Mouse (Mus musculus): ENCODE measurements around the gene Stxbp3. TPM values are rescaled to one million over a fixed set of nuclear protein-coding genes. Genes with fewer than 3 reads are reported as not detected.

Stxbp3 gene
- polyA plus RNA-seq, 1 experiment from 2014 or later: 19.3 TPM

- no peak overlapping the region for H3K4me3 ChIP-seq (ENCODE audit: low read depth, low read length)
- 0 out of 2 replicates have a peak overlapping the region, but pooled peaks have one; percentile 58 for H3K27ac ChIP-seq (ENCODE audit: low read depth)
- no peak overlapping the region for H3K9ac ChIP-seq (replicated peaks)
- H3K4me2 ChIP-seq (ENCODE audit: low read depth, low read length): no peak overlapping the region
- no peak for TF ChIP-seq CTCF (IDR thresholded peaks at IDR 0.05; ENCODE audit: low read depth)
- no peak for TF ChIP-seq EP300 (IDR thresholded peaks at IDR 0.05; ENCODE audit: low read depth)
- H3K4me1 ChIP-seq (ENCODE audit: insufficient read depth): no peaks in the 10 kb centered on the region
- H3K27me3 ChIP-seq (ENCODE audit: insufficient read depth, low read length): no peaks in the 10 kb centered on the region
- ATAC-seq (no peak; the same call in 1 of the 2 replicates), DNase-seq (no peak)
- WGBS (ENCODE audit: insufficient replicate concordance): 70% methylated on average over 6 of the region's 6 CpGs
- no peaks in the 10 kb centered on the region for H3K9me3 ChIP-seq (ENCODE audit: low read length)
- H3K36me3 ChIP-seq (replicated peaks; ENCODE audit: insufficient read depth, low read length): peaks cover 66% of the 10 kb centered on the region
These were observed 42.6 kb downstream of the Stxbp3 start for GRCm38 (mm10) chr3:108797723-108798122.

- DNase-seq (no peak), ATAC-seq (no peak)
- peaks cover 55% of the 10 kb centered on the region for H3K36me3 ChIP-seq (replicated peaks; ENCODE audit: insufficient read depth, low read length)
- no peak overlapping the region for H3K9ac ChIP-seq (replicated peaks)
- TF ChIP-seq EP300 (IDR thresholded peaks at IDR 0.05; ENCODE audit: low read depth) (no peak), CTCF (IDR thresholded peaks at IDR 0.05; ENCODE audit: low read depth) (no peak)
- H3K27me3 ChIP-seq (ENCODE audit: insufficient read depth, low read length): no peaks in the 10 kb centered on the region
- no peak overlapping the region for H3K27ac ChIP-seq (ENCODE audit: low read depth)
- no peaks in the 10 kb centered on the region for H3K9me3 ChIP-seq (ENCODE audit: low read length)
- H3K4me2 ChIP-seq (ENCODE audit: low read depth, low read length): no peak overlapping the region
- no peak overlapping the region for H3K4me3 ChIP-seq (ENCODE audit: low read depth, low read length)
- 80% methylated on average over 4 of the region's 4 CpGs for WGBS (ENCODE audit: insufficient replicate concordance)
- no peaks in the 10 kb centered on the region for H3K4me1 ChIP-seq (ENCODE audit: insufficient read depth)
These were observed 43.9 kb downstream of the Stxbp3 start for GRCm38 (mm10) chr3:108796386-108796785.

GRCm38 (mm10) chr3:108795554-108796299 is 44.6 kb downstream of the Stxbp3 start:
- peaks cover 52% of the 10 kb centered on the region for H3K36me3 ChIP-seq (replicated peaks; ENCODE audit: insufficient read depth, low read length)

GRCm38 (mm10) chr3:108794780-108795179 is 45.5 kb downstream of the Stxbp3 start:
- no peak for TF ChIP-seq CTCF (IDR thresholded peaks at IDR 0.05; ENCODE audit: low read depth)
- WGBS (ENCODE audit: insufficient replicate concordance): 91% methylated on average over 9 of the region's 9 CpGs
- Histone ChIP-seq H3K9ac (replicated peaks) (no peak overlapping the region), H3K4me3 (ENCODE audit: low read depth, low read length) (no peak overlapping the region), H3K36me3 (replicated peaks; ENCODE audit: insufficient read depth, low read length) (peaks cover 42% of the 10 kb centered on the region), H3K27ac (ENCODE audit: low read depth) (no peak overlapping the region), H3K9me3 (ENCODE audit: low read length) (no peaks in the 10 kb centered on the region), H3K4me2 (ENCODE audit: low read depth, low read length) (no peak overlapping the region), H3K27me3 (ENCODE audit: insufficient read depth, low read length) (no peaks in the 10 kb centered on the region), H3K4me1 (ENCODE audit: insufficient read depth) (no peaks in the 10 kb centered on the region)
- ATAC-seq (no peak), DNase-seq (no peak)

More at GRCm38 (mm10) chr3:108795554-108796299, 44.6 kb downstream of the Stxbp3 start:
- Histone ChIP-seq H3K9ac (replicated peaks) (no peak overlapping the region), H3K4me2 (ENCODE audit: low read depth, low read length) (no peak overlapping the region), H3K27ac (ENCODE audit: low read depth) (no peak overlapping the region), H3K27me3 (ENCODE audit: insufficient read depth, low read length) (no peaks in the 10 kb centered on the region), H3K4me3 (ENCODE audit: low read depth, low read length) (no peak overlapping the region), H3K9me3 (ENCODE audit: low read length) (no peaks in the 10 kb centered on the region), H3K4me1 (ENCODE audit: insufficient read depth) (no peaks in the 10 kb centered on the region)
- WGBS (ENCODE audit: insufficient replicate concordance): 74% methylated on average over 7 of the region's 7 CpGs
- ATAC-seq: no peak
- no peak for DNase-seq
- no peak for TF ChIP-seq CTCF (IDR thresholded peaks at IDR 0.05; ENCODE audit: low read depth)
- TF ChIP-seq EP300 (IDR thresholded peaks at IDR 0.05; ENCODE audit: low read depth): no peak

- Histone ChIP-seq H3K4me2 (ENCODE audit: low read depth, low read length) (no peak overlapping the region), H3K9ac (replicated peaks) (no peak overlapping the region), H3K4me1 (ENCODE audit: insufficient read depth) (0 out of 2 replicates have a peak, but pooled peaks cover 5% of the 10 kb centered on the region), H3K27ac (ENCODE audit: low read depth) (no peak overlapping the region), H3K27me3 (ENCODE audit: insufficient read depth, low read length) (no peaks in the 10 kb centered on the region), H3K9me3 (ENCODE audit: low read length) (no peaks in the 10 kb centered on the region), H3K36me3 (replicated peaks; ENCODE audit: insufficient read depth, low read length) (peaks cover 28% of the 10 kb centered on the region), H3K4me3 (ENCODE audit: low read depth, low read length) (no peak overlapping the region)
- ATAC-seq: no peak
- TF ChIP-seq CTCF (IDR thresholded peaks at IDR 0.05; ENCODE audit: low read depth) (no peak), EP300 (IDR thresholded peaks at IDR 0.05; ENCODE audit: low read depth) (no peak)
- no peak for DNase-seq
These were observed 47.9 kb downstream of the Stxbp3 start for GRCm38 (mm10) chr3:108792420-108792819.

GRCm38 (mm10) chr3:108791054-108791706 is 49.1 kb downstream of the Stxbp3 start:
- 81% methylated on average over 7 of the region's 7 CpGs for WGBS (ENCODE audit: insufficient replicate concordance)
- peaks cover 19% of the 10 kb centered on the region for H3K36me3 ChIP-seq (replicated peaks; ENCODE audit: insufficient read depth, low read length)
- no peak for ATAC-seq

More at GRCm38 (mm10) chr3:108791054-108791706, 49.1 kb downstream of the Stxbp3 start:
- no peak overlapping the region for H3K27ac ChIP-seq (ENCODE audit: low read depth)
- H3K9me3 ChIP-seq (ENCODE audit: low read length): no peaks in the 10 kb centered on the region
- H3K4me3 ChIP-seq (ENCODE audit: low read depth, low read length): no peak overlapping the region
- DNase-seq: no peak
- H3K4me2 ChIP-seq (ENCODE audit: low read depth, low read length): no peak overlapping the region
- no peak overlapping the region for H3K9ac ChIP-seq (replicated peaks)
- 0 out of 2 replicates have a peak, but pooled peaks cover 5% of the 10 kb centered on the region for H3K4me1 ChIP-seq (ENCODE audit: insufficient read depth)
- H3K27me3 ChIP-seq (ENCODE audit: insufficient read depth, low read length): no peaks in the 10 kb centered on the region
- TF ChIP-seq CTCF (IDR thresholded peaks at IDR 0.05; ENCODE audit: low read depth): no peak
- no peak for TF ChIP-seq EP300 (IDR thresholded peaks at IDR 0.05; ENCODE audit: low read depth)
